Mouse (Mus musculus) lung, postnatal 0 days (tissue): ENCODE results near the gene Tap1.

Source experiments
- CTCF ChIP-seq: IDR thresholded peaks from 2 replicates; pipeline ENCODE4 v1.5.1; 2016; ENCODE audit warnings: antibody characterized with exemption, mild to moderate bottlenecking
- EP300 ChIP-seq: IDR thresholded peaks from 2 replicates; pipeline ENCODE4 v1.6.1; 2016; ENCODE audit warnings: antibody characterized with exemption, mild to moderate bottlenecking, control low read depth

GRCm38 (mm10) chr17:34200772-34201505 lies 13.6 kb downstream of the Tap1 start:
- TF ChIP-seq CTCF, result no peak
- no peak for TF ChIP-seq EP300
